Mouse (Mus musculus) lung, embryonic 14.5 days (tissue): Measurements from ENCODE around the gene B4galt1. TPM values are rescaled to one million over a fixed set of nuclear protein-coding genes. Genes with fewer than 3 reads are reported as not detected.

Experiments
- ATAC-seq: fragments of 200-750 bp; cut with Nextera tagmentation; 2 replicates; pipeline ENCODE4 v1.8.0; 2017; ENCODE audit warnings: mild to moderate bottlenecking, moderate TSS enrichment, moderate library complexity; ENCODE audit not compliant: insufficient read depth
- DNase-seq: peaks from one replicate; pipeline ENCODE4 v3.0.0-alpha.2; 2015
- H3K27ac ChIP-seq: fragments of 300-500 bp; sonication (generic); 2 replicates; pipeline ENCODE4 v1.5.1; 2014; ENCODE audit warnings: low read depth, mild to moderate bottlenecking, moderate library complexity
- H3K27me3 ChIP-seq: fragments of 300-500 bp; sonication (generic); 2 replicates; pipeline ENCODE4 v1.6.1; 2014; ENCODE audit warnings: low read length, control low read depth; ENCODE audit not compliant: insufficient read depth
- H3K36me3 ChIP-seq: fragments of 300-500 bp; sonication (generic); 2 replicates; pipeline ENCODE4 v1.6.1; 2014; ENCODE audit warnings: control low read depth; ENCODE audit not compliant: insufficient read depth
- H3K4me1 ChIP-seq: fragments of 300-500 bp; sonication (generic); 2 replicates; pipeline ENCODE4 v1.6.1; 2014; ENCODE audit warnings: antibody characterized with exemption, control low read depth; ENCODE audit not compliant: insufficient read depth
- H3K4me2 ChIP-seq: fragments of 300-500 bp; sonication (generic); 2 replicates; pipeline ENCODE4 v1.6.1; 2014; ENCODE audit warnings: mild to moderate bottlenecking
- H3K4me3 ChIP-seq: fragments of 300-500 bp; sonication (generic); 2 replicates; pipeline ENCODE4 v1.5.1; 2014; ENCODE audit warnings: low read depth, low read length
- H3K9ac ChIP-seq: fragments of 300-500 bp; sonication (generic); 2 replicates; pipeline ENCODE4 v1.6.1; 2014
- H3K9me3 ChIP-seq: fragments of 300-500 bp; sonication (generic); 2 replicates; pipeline ENCODE4 v1.6.1; 2016; ENCODE audit warnings: low read depth, low read length, control low read depth
- CTCF ChIP-seq: IDR thresholded peaks from 2 replicates; pipeline ENCODE4 v1.5.1; 2016; ENCODE audit warnings: antibody characterized with exemption, low read depth
- WGBS: fragments of 180-500 bp; shearing (Covaris S2); extraction: QIAGEN DNeasy Blood & Tissue Kit; methylation state at CpG from one replicate; pipeline ENCODE4 v1.1.7; 2014; 5-methylcytosine and 5-hydroxymethylcytosine counted together
- polyA plus RNA-seq: library from polyadenylated mRNA; unstranded; fragments of >200 nt; fragmentation: Nextera tagmentation; extraction: Ambion mirVana; gene quantifications from 2 replicates; pipeline ENCODE4 v1.2.1, GENCODE M21; 2014

The B4galt1 gene
- polyA plus RNA-seq, 1 experiment from 2014 or later, result 66.5 TPM

DNA sequence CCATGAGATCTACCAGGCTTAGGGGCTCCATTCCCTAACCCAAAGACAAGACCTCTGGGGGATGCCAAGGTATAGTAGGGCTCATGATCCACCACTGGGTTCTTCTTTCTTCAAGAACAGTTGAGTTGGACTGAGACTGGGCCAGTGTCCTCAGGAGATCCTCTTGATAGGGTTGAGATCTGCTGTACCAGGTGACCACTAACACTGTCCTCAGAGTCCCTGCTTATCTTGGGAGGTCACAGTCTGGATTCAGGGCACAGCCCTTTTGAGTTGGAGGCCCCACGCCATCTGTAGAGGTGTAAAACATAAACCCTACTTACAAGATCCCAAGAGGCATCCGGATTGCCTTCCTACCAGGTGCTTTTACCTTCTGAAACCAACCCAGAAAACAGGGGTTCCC is 27.8 kb downstream of the B4galt1 start:
- no peak for TF ChIP-seq CTCF
- WGBS, result 72% methylated on average over 2 of the region's 2 CpGs
- ATAC-seq (no peak), DNase-seq (no peak)
- H3K9me3 ChIP-seq, result no peaks in the 10 kb centered on the region
- H3K27ac ChIP-seq, result no peak overlapping the region
- no peaks in the 10 kb centered on the region for H3K4me1 ChIP-seq
- H3K4me3 ChIP-seq, result no peak overlapping the region
- H3K27me3 ChIP-seq, result no peaks in the 10 kb centered on the region
- H3K9ac ChIP-seq, result no peak overlapping the region
- H3K36me3 ChIP-seq, result peaks cover 14% of the 10 kb centered on the region; the same call in 1 of the 2 replicates
- H3K4me2 ChIP-seq, result no peak overlapping the region

DNA sequence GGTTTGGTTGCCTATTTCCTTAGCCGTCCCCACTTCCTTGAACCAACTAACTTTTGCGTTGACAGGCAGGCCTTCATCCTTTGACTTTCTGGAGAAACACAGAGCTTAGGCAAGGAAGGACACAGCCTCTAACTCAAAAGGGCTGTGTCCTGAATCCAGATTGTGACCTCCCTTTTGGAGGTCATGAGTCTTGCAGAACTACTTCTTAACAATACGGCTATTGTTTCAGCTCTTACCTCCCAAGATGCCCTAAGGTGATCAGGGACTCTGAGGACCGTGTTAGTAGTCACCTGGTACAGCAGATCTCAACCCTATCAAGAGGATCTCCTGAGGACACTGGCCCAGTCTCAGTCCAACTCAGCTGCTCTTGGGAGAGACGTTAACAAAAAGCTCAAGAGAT is 28.7 kb downstream of the B4galt1 start:
- H3K9ac ChIP-seq, result no peak overlapping the region
- no peak for TF ChIP-seq CTCF
- ATAC-seq (no peak), DNase-seq (no peak)
- H3K9me3 ChIP-seq, result no peaks in the 10 kb centered on the region
- H3K4me3 ChIP-seq, result no peak overlapping the region
- WGBS, result 68% methylated on average over 5 of the region's 5 CpGs
- H3K4me2 ChIP-seq, result no peak overlapping the region
- H3K27me3 ChIP-seq, result no peaks in the 10 kb centered on the region
- H3K36me3 ChIP-seq, result peaks cover 22% of the 10 kb centered on the region
- no peak overlapping the region for H3K27ac ChIP-seq
- H3K4me1 ChIP-seq, result no peaks in the 10 kb centered on the region

DNA sequence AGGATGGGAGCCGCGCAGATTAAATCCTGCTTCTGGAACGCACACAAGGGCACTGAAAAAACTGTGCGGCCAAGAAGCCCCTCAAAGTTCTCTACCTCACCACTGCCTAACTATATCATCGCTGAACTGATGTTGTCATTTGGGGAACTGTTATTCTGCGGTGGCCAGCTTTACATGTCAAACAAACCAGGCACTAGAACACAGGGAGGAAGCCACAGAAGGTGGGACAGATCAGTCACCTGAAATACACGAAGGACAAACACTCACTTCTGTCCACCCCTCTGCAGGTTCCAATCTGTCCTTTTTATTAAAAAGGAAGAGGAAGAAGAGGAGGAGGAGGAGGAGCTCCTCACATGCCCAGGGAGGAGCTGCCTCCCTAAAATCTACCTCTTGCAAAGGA is 29.3 kb downstream of the B4galt1 start:
- Histone ChIP-seq H3K27ac (no peak overlapping the region), H3K4me1 (no peaks in the 10 kb centered on the region), H3K4me3 (no peak overlapping the region), H3K27me3 (no peaks in the 10 kb centered on the region), H3K9ac (no peak overlapping the region), H3K36me3 (peaks cover 27% of the 10 kb centered on the region), H3K9me3 (no peaks in the 10 kb centered on the region), H3K4me2 (no peak overlapping the region)
- ATAC-seq, result no peak
- WGBS, result 86% methylated on average over 7 of the region's 7 CpGs
- no peak for TF ChIP-seq CTCF
- DNase-seq, result no peak

DNA sequence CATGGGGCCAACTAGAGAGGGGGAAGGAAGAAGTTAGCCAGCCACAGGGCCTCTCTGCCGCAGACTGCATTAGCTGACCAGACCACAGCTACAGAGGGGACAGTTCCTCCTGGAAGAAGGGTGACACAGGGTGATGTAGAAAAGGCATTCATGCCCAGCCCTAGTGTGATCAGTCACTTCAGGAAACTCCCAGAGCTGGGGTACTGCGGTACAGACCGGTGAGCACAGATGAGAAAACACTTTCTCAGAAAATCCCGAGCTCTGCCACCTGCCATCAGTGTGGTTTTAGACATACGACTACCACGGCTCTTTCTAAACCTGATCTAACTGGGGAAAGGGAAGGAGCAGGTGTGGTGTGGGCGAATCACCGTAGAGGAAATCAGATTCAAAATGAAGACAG is 30.1 kb downstream of the B4galt1 start:
- H3K9me3 ChIP-seq, result no peaks in the 10 kb centered on the region
- no peak for DNase-seq
- peaks cover under 1% of the 10 kb centered on the region; the same call in 1 of the 2 replicates for H3K4me1 ChIP-seq
- no peak for TF ChIP-seq CTCF
- H3K27ac ChIP-seq, result no peak overlapping the region
- peaks cover 32% of the 10 kb centered on the region for H3K36me3 ChIP-seq
- ATAC-seq, result no peak
- 78% methylated on average over 8 of the region's 8 CpGs for WGBS
- H3K4me3 ChIP-seq, result no peak overlapping the region
- H3K9ac ChIP-seq, result no peak overlapping the region
- H3K4me2 ChIP-seq, result no peak overlapping the region
- H3K27me3 ChIP-seq, result no peaks in the 10 kb centered on the region

DNA sequence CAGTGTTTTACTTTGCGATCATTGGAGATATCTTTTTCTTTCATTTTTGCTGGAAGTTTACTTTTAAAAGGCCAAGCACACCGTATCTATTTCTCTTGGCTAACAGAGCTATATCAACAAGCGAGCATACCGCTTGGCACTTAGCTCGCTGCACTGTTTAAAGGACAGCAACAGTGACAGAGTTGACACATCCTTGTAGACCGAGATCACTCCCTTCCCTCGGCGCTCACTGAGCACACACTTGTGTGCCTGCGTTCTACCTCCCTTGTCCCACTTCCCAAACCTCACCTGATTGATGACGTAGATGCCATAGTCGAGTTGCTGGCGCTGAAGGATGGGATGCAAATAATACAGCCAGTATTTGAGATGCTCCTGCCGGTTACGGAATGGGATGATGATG is 30.7 kb downstream of the B4galt1 start:
- peaks cover 2% of the 10 kb centered on the region; the same call in 1 of the 2 replicates for H3K4me1 ChIP-seq
- no peak overlapping the region for H3K9ac ChIP-seq

DNA sequence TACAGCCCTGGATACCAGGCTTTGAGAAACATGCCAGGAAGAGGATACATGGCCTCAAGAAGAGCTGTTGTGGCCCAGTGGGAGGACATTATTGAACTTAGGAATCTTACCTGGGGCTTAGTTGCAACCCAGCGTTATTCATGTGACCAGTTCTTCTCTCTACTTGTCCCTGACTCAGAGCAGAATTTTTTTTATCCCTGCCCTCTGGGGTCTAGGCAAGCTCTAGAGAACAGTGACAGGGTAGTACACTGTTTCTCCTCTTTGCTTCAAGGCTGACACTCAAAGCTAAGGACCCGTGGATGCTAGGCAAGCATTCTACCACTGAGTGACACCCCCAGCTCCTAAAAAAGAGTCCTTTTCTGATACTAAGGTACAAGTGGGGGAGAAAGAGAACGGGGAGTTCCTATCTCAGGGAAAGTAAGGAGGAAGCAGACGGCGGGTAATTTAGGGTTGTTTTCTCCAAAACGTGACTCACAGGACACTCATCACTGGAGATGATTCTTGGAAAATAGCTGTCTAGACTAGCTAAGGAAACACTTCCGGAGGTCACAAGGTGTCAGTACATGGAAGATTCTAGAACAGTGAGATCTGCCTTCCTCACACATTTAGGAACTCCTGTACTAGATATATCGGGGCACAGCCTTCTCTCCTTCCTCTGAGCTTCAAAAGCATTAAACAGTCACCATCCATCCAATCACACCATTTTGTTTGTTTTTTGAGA is 32.3 kb downstream of the B4galt1 start:
- H3K9me3 ChIP-seq, result no peaks in the 10 kb centered on the region
- no peaks in the 10 kb centered on the region for H3K27me3 ChIP-seq
- H3K36me3 ChIP-seq, result peaks cover 47% of the 10 kb centered on the region
- DNase-seq (peak; percentile 56), ATAC-seq (no peak)
- H3K4me1 ChIP-seq, result peaks cover 2% of the 10 kb centered on the region; the same call in 1 of the 2 replicates
- TF ChIP-seq CTCF, result no peak
- H3K9ac ChIP-seq, result no peak overlapping the region
- no peak overlapping the region for H3K4me2 ChIP-seq
- 58% methylated on average over 8 of the region's 8 CpGs for WGBS
- no peak overlapping the region for H3K27ac ChIP-seq
- H3K4me3 ChIP-seq, result no peak overlapping the region

More for the DNA sequence above, 30.7 kb downstream of the B4galt1 start:
- 52% methylated on average over 14 of the region's 14 CpGs for WGBS
- no peak overlapping the region for H3K27ac ChIP-seq
- DNase-seq (no peak), ATAC-seq (no peak)
- H3K9me3 ChIP-seq, result no peaks in the 10 kb centered on the region
- TF ChIP-seq CTCF, result no peak
- no peak overlapping the region for H3K4me3 ChIP-seq
- no peak overlapping the region for H3K4me2 ChIP-seq
- H3K27me3 ChIP-seq, result no peaks in the 10 kb centered on the region
- peaks cover 34% of the 10 kb centered on the region for H3K36me3 ChIP-seq

DNA sequence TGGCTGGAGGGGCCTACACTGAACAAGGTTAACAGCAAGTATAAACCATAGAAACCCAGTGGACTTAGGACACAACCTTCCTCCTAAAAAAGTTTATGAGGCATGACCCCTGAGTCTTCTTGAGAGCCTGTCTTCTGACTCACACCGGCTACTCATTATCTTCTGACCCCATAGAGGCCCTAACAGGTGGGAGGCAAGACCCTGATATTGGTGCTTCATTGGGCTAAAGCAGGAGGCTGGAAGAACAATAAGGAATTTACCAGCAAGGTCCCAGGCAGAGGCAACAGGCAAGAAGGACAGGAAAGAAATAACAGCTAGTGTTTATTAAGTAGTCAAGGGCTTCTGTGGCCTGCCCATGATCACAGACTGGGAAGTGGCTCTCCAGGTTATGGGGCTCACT is 32.9 kb downstream of the B4galt1 start:
- Histone ChIP-seq H3K36me3 (peaks cover 51% of the 10 kb centered on the region), H3K4me3 (no peak overlapping the region), H3K4me2 (no peak overlapping the region), H3K27ac (no peak overlapping the region), H3K9me3 (no peaks in the 10 kb centered on the region), H3K27me3 (no peaks in the 10 kb centered on the region), H3K9ac (no peak overlapping the region), H3K4me1 (peaks cover 2% of the 10 kb centered on the region; the same call in 1 of the 2 replicates)
- WGBS, result 78% methylated on average over 1 of the region's 1 CpGs
- no peak for ATAC-seq
- TF ChIP-seq CTCF, result no peak
- no peak for DNase-seq

DNA sequence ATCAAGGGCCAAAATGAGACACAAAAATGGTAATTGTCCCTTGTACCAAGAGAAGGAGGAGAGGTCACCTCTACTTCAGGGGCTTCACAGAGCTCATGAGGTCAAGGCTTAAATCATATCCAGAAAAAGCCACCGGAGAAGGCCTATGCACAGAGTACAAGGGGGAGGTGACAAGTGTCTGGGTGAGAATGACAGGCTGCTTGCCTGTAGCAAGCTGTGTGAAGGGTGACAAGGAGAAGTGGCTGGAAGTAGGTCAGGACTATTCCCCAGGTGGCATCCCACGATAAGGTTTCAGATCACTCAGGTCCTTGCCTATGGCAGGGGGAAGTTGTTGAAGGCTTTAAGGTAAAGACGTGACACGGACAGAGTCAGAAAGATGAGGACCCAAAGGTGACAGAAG is 33.8 kb downstream of the B4galt1 start:
- Histone ChIP-seq H3K4me2 (no peak overlapping the region), H3K9me3 (no peaks in the 10 kb centered on the region), H3K36me3 (peaks cover 53% of the 10 kb centered on the region), H3K27me3 (no peaks in the 10 kb centered on the region), H3K9ac (no peak overlapping the region), H3K4me1 (peaks cover 2% of the 10 kb centered on the region; the same call in 1 of the 2 replicates), H3K27ac (no peak overlapping the region), H3K4me3 (no peak overlapping the region)
- 84% methylated on average over 4 of the region's 4 CpGs for WGBS
- DNase-seq (no peak), ATAC-seq (no peak)
- TF ChIP-seq CTCF, result no peak
